Mouse (Mus musculus): ENCODE measurements at regions not wholly inside any gene's neighbourhood (a gene's known extent, or its start where the extent isn't known, plus 50 kb on each side); places are given as distances from the start of the nearest gene placed in this dataset.

DNA sequence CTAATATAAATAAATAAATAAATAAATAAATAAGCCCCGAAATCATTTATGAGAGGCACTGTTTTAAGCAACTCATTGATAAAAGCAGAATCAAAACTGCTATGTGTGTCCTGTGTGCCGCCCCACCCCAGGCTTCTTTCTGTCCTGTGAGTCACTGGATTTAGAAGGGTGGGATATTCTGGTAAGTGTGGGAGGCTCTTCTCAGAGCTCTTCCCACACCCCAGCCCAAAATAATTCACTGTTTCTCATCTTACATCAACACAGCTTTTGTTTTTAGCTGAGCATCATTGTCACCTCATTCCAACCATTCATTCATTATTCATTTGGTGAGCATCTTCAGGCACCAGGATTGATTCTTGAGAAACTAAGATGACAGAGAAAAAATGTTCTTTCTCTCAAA, 118.4 kb downstream of the Barx2 start:
- 92% methylated on average over 2 of the region's 2 CpGs for WGBS
- no peak overlapping the region for H3K4me3 ChIP-seq (replicated peaks)
- no peaks in the 10 kb centered on the region for H3K4me1 ChIP-seq
- H3K9me3 ChIP-seq: no peaks in the 10 kb centered on the region
- H3K36me3 ChIP-seq (replicated peaks): no peaks in the 10 kb centered on the region
- H3K4me2 ChIP-seq: no peak overlapping the region
- no peak overlapping the region for H3K27ac ChIP-seq
- no peak overlapping the region for H3K9ac ChIP-seq
- ATAC-seq (ENCODE audit: low FRiP score): no peak
- no peaks in the 10 kb centered on the region for H3K27me3 ChIP-seq

DNA sequence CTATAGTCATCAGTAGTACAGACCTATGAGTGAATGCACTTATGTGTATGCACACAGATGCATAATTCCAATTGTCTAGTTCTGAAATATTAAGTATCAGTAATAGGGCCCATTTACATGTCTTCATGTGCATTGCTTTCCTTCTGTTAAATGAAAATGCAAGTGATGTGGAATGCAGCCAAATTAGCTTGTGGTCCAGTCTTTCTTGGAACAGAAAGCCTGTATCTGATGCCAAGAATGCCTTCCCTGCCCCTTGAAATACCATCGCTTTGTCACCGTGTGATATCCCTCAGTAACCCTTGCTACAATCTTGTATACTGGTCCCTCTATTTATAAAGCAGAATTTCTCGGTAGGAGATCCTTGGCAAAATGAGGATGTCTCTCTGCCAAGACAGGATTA, 137.3 kb downstream of the Barx2 start:
- H3K36me3 ChIP-seq (replicated peaks): no peaks in the 10 kb centered on the region
- H3K9ac ChIP-seq: no peak overlapping the region
- WGBS: 92% methylated on average over 3 of the region's 3 CpGs
- no peak overlapping the region for H3K4me3 ChIP-seq (replicated peaks)
- H3K27me3 ChIP-seq: no peaks in the 10 kb centered on the region
- no peak for ATAC-seq (ENCODE audit: low FRiP score)
- H3K27ac ChIP-seq: no peak overlapping the region
- H3K9me3 ChIP-seq: no peaks in the 10 kb centered on the region
- no peak overlapping the region for H3K4me2 ChIP-seq
- H3K4me1 ChIP-seq: no peaks in the 10 kb centered on the region

DNA sequence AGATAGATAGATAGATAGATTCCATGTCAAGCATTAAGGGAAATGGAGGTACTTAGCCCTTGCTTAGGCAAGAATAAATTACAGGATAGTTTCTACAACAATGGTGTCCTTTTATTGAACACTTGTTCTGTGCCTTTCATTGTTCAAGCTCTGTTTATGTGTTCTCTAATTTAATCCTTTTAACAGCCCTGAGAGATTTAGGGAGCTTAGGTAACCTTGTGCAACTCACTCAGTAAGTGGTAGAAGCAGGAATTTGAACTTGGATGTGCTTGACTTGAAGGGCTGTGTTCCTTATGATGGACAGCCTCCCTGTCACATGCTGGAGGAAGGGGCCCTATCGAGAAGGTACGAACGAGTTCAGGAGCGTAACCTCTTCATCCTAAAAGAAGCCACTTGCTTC, 147.9 kb downstream of the Barx2 start:
- no peaks in the 10 kb centered on the region for H3K9me3 ChIP-seq
- H3K4me2 ChIP-seq: no peak overlapping the region
- WGBS: 86% methylated on average over 4 of the region's 4 CpGs
- no peak overlapping the region for H3K4me3 ChIP-seq (replicated peaks)
- no peaks in the 10 kb centered on the region for H3K27me3 ChIP-seq
- H3K4me1 ChIP-seq: no peaks in the 10 kb centered on the region
- H3K36me3 ChIP-seq (replicated peaks): no peaks in the 10 kb centered on the region
- no peak overlapping the region for H3K27ac ChIP-seq
- H3K9ac ChIP-seq: no peak overlapping the region
- no peak for ATAC-seq (ENCODE audit: low FRiP score)

DNA sequence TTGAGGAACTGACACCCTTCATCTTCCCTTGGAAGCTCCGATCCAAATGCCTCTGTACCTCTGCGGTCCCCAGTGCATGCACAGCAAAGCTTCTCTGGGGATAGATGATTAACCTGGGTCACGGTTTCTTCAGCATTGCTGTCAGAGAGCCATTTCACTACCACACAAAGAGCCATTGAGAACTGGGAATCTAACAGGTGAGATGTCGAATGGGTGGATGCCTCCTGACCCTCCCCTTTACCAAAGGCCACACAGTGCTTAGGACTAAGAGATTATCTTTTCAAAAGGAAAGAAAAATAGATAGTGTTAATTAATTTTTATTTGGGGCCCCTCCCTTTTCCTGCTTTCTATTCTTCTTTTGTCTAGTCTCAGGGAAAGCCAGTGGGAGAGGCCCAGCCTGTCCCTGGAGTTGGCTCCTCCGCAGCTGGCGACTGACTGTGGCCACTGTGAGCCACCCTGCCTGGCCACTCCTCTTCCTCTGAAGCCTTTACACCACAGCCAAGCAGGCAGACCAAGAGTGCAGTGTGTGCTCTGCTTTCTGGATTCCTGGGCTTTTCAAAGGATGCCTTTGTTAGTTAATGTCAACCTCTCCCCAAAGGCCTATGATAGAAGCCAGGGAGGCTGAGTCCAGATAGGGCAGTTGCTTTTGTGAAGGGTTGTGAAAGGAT, 155.2 kb downstream of the Barx2 start:
- Histone ChIP-seq H3K9me3 (no peaks in the 10 kb centered on the region), H3K4me1 (no peaks in the 10 kb centered on the region), H3K4me3 (replicated peaks) (no peak overlapping the region), H3K9ac (no peak overlapping the region), H3K27ac (no peak overlapping the region), H3K4me2 (no peak overlapping the region), H3K27me3 (no peaks in the 10 kb centered on the region), H3K36me3 (replicated peaks) (no peaks in the 10 kb centered on the region)
- WGBS: 39% methylated on average over 6 of the region's 6 CpGs
- ATAC-seq (ENCODE audit: low FRiP score): no peak

DNA sequence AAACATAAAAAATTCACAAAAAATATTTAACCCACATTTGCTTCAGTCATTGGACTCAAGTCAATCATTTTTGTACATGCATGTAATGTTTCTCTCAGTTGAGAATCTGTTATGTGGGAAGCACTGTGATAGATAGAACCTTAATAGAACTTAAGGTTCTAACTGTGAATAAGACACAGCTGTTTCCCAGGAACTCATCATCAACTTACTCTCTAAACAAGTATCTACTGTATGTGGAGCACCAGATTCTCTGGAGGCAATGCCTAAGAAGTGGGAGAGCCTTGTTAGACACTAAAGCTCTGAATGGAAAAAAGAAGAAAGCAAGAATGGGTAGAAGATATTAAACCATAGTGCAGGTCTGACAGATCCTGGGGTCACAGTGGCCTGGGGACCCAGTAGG, 182.8 kb downstream of the Barx2 start:
- Histone ChIP-seq H3K4me3 (replicated peaks) (no peak overlapping the region), H3K27me3 (no peaks in the 10 kb centered on the region), H3K4me2 (no peak overlapping the region), H3K9me3 (no peaks in the 10 kb centered on the region), H3K4me1 (no peaks in the 10 kb centered on the region), H3K27ac (no peak overlapping the region), H3K36me3 (replicated peaks) (no peaks in the 10 kb centered on the region), H3K9ac (no peak overlapping the region)
- no peak for ATAC-seq (ENCODE audit: low FRiP score)

DNA sequence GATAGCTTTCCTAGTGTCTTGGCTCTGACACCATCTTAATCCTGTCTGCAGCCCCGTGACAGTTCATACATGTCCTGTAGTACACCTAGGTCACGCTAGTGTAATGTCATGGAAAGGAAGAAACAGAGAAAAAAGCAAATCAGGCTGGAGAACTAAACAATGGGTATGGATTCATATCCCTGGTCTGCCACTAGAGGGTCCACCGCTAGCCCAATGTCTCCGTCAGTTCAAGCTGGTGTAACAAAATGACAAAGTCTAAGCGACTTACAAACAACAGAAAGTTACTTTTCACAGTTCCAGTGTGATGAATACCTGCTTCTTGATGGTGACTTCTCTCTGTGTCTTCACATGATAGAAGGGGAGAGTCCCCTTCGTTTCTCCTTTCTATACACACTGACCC, 194.0 kb downstream of the Barx2 start:
- Histone ChIP-seq H3K4me3 (replicated peaks) (no peak overlapping the region), H3K9ac (no peak overlapping the region), H3K4me1 (no peaks in the 10 kb centered on the region), H3K4me2 (no peak overlapping the region), H3K27ac (no peak overlapping the region), H3K9me3 (no peaks in the 10 kb centered on the region), H3K36me3 (replicated peaks) (no peaks in the 10 kb centered on the region), H3K27me3 (no peaks in the 10 kb centered on the region)
- no peak for ATAC-seq (ENCODE audit: low FRiP score)
- WGBS: 58% methylated on average over 6 of the region's 6 CpGs

DNA sequence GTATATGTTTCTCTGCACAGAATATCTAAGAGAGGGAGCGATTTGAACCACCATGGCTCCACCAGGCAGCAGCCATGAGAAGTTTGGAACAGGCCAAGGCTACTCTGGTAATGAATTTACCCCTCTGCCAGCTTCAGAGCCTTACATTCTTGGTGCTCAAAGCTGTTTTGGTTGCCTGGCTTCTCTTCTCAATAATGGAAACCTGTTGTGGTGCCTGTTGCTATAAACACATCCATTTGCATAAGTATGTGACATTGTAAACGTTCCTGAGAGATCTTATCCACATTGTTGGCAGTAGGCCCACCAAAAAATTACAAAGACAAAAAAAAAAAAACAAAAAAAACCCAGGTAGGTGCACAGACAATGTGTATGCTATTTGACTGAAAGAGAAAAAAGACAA, 203.2 kb downstream of the Barx2 start:
- H3K4me2 ChIP-seq: no peak overlapping the region
- WGBS: 64% methylated on average over 2 of the region's 2 CpGs
- H3K9ac ChIP-seq: no peak overlapping the region
- no peak for ATAC-seq (ENCODE audit: low FRiP score)
- no peaks in the 10 kb centered on the region for H3K36me3 ChIP-seq (replicated peaks)
- H3K4me1 ChIP-seq: no peaks in the 10 kb centered on the region
- H3K27ac ChIP-seq: no peak overlapping the region
- H3K4me3 ChIP-seq (replicated peaks): no peak overlapping the region
- no peaks in the 10 kb centered on the region; the same call in 1 of the 2 replicates for H3K27me3 ChIP-seq
- no peaks in the 10 kb centered on the region for H3K9me3 ChIP-seq

DNA sequence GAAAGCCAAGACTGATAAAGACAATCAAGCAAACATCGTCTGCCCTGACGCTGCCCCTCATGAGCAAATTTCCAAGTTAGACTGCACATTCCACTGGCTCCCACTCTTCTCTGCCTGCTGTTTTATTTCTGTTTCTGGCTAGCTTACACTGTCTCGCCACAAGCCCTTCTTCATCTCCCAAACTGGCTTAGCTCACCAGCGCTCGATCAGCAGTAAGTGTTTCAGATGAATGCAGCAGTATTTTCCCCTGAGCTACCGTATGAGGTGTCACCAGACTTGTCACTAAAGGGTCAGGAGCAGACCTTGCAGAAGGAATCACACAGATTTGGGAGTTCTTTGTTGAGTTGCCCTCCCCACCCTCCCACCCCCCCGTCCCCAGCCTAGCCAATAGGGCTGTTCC, 206.6 kb downstream of the Barx2 start:
- WGBS: 79% methylated on average over 7 of the region's 7 CpGs
- H3K4me1 ChIP-seq: no peaks in the 10 kb centered on the region
- no peak for ATAC-seq (ENCODE audit: low FRiP score)
- H3K4me2 ChIP-seq: no peak overlapping the region
- no peaks in the 10 kb centered on the region for H3K27me3 ChIP-seq
- no peaks in the 10 kb centered on the region for H3K36me3 ChIP-seq (replicated peaks)
- H3K9me3 ChIP-seq: no peaks in the 10 kb centered on the region
- H3K27ac ChIP-seq: no peak overlapping the region
- no peak overlapping the region for H3K9ac ChIP-seq
- H3K4me3 ChIP-seq (replicated peaks): no peak overlapping the region

DNA sequence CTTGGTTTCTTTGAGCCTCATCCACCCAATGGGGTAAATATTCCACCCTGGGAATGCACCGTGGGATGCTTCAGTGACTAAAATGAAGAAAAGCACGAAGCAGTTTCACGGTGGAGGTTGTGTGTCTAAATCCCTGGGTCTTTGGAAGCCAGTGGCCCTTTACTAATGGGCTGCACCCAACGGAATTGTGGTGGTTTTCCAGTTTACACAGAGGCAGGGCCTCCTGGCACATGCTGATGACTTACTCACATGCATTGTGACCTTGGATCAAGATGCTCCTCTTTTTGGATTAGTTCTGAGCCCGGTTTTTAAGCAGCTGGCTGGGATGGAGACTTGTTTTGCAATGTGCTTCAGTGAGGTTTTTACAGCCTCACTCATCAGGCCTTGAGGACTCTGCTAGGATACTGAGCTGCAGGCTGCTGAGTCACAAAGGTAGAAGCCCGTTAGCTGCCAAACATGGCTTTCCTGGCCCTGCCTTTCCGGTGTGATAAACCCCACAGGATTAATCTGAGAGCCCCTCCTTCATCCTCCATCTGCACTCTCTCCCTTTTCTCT, 222.3 kb downstream of the Barx2 start:
- Histone ChIP-seq H3K4me2 (no peak overlapping the region), H3K27ac (no peak overlapping the region), H3K4me1 (peaks cover 10% of the 10 kb centered on the region), H3K9me3 (no peaks in the 10 kb centered on the region), H3K36me3 (replicated peaks) (no peaks in the 10 kb centered on the region), H3K27me3 (peaks cover 6% of the 10 kb centered on the region; the same call in 1 of the 2 replicates), H3K9ac (no peak overlapping the region), H3K4me3 (replicated peaks) (no peak overlapping the region)
- 45% methylated on average over 7 of the region's 7 CpGs for WGBS
- no peak for ATAC-seq (ENCODE audit: low FRiP score)

DNA sequence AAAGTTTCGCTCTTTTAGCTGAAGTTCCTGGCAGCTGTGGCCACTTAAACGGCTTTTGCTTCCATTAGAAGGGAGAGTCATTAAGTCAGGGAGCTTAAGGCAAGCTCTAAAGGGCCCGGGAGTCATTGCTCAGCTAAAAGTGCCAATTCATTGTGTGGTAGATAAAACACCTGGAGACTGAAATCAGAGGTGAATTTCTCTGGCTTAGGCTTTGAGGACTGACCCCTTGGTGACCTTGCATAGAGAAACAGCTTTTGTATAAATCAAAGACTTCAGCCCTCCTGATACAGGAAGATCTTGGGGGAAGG, 224.1 kb upstream of the Tmem45b start:
- H3K9ac ChIP-seq: no peak overlapping the region
- no peaks in the 10 kb centered on the region for H3K9me3 ChIP-seq
- no peak overlapping the region for H3K4me3 ChIP-seq (replicated peaks)
- peak overlapping the region; percentile 42 for H3K4me2 ChIP-seq
- H3K4me1 ChIP-seq: peaks cover 30% of the 10 kb centered on the region
- H3K36me3 ChIP-seq (replicated peaks): no peaks in the 10 kb centered on the region
- H3K27me3 ChIP-seq: peaks cover 6% of the 10 kb centered on the region; the same call in 1 of the 2 replicates
- no peak overlapping the region for H3K27ac ChIP-seq
- ATAC-seq (ENCODE audit: low FRiP score): no peak
- 1% methylated on average over 3 of the region's 3 CpGs for WGBS

DNA sequence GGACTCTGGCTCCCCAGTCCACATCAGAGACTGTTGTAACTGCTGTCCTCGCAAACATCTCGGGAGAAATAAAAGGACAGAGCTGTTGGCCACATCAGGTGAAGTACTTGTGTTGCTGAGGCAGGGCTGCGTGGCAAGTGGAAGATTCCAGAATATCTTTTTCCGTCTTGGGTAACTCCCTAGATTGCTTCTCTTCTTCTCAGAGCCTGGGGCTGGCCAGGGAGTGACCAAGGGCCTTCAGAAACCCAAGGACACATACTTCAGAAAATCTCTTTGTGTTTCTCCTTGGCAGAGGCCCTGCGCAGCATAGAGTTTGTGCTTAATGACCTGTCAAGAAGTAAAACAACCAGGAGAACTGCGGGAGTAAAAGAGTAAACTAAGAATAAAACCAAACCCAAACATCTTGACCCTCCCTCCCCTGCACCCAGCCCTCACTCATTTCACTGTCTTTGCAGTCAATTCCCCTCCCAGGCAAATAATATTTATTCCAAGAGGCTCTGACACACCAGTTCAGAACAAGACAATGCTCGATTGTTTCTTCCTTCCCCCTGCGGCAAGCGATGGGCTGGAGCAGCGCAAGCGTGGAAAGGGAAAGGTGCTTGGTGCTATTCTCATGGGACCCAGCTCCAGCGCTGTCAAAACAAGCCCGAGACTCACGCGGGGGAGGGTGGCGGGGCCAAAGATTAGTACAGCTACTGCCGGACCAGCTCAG, 223.6 kb upstream of the Tmem45b start:
- peaks cover 34% of the 10 kb centered on the region for H3K4me1 ChIP-seq
- no peak overlapping the region for H3K4me3 ChIP-seq (replicated peaks)
- no peak overlapping the region for H3K27ac ChIP-seq
- H3K4me2 ChIP-seq: peak overlapping the region; percentile 42
- H3K36me3 ChIP-seq (replicated peaks): no peaks in the 10 kb centered on the region
- no peak overlapping the region for H3K9ac ChIP-seq
- H3K9me3 ChIP-seq: no peaks in the 10 kb centered on the region
- peaks cover 6% of the 10 kb centered on the region; the same call in 1 of the 2 replicates for H3K27me3 ChIP-seq
- ATAC-seq (ENCODE audit: low FRiP score): no peak
- WGBS: 20% methylated on average over 17 of the region's 17 CpGs

DNA sequence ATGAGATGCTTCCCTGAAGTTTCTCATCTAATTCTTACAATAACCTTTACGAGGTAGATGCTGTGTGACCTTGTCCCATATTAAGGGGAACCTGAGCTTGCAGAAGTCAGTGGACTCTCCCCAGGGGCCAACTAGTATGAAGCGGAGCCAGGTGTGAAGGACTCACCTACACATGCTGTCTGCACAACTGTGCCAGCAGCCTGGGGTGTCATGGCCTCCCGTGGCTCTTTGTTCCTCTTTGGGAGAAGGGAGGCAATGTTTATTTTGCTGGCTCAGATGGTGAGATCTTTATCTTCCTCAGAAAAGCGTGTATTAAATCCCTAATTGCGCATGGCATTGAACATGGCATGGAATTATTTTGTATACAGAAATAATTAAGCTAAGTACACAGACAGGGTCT, 222.2 kb upstream of the Tmem45b start:
- 87% methylated on average over 5 of the region's 5 CpGs for WGBS
- H3K4me2 ChIP-seq: no peak overlapping the region
- no peak overlapping the region for H3K9ac ChIP-seq
- H3K4me1 ChIP-seq: peaks cover 34% of the 10 kb centered on the region
- H3K27ac ChIP-seq: no peak overlapping the region
- H3K4me3 ChIP-seq (replicated peaks): no peak overlapping the region
- ATAC-seq (ENCODE audit: low FRiP score): no peak
- H3K9me3 ChIP-seq: no peaks in the 10 kb centered on the region
- H3K27me3 ChIP-seq: peaks cover 6% of the 10 kb centered on the region; the same call in 1 of the 2 replicates
- H3K36me3 ChIP-seq (replicated peaks): no peaks in the 10 kb centered on the region

DNA sequence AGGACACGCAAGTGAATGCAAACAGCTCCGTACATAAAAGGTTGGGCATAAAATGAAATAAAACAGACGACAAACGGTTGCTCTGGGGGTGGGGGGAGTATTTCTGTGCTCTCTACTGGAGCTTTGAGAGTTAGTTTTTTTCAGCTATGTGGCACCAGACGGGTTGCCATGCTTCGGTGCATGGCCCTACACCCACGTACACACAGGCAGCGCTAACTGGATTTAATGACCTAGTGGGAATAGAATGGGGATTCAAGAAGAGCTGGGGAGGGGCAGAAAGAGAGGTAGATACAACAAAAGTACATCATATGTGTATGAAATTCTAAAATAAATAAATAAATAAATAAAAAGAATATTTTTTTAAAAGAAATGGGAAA, 220.5 kb upstream of the Tmem45b start:
- 56% methylated on average over 8 of the region's 8 CpGs for WGBS
- Histone ChIP-seq H3K27me3 (peaks cover 6% of the 10 kb centered on the region; the same call in 1 of the 2 replicates), H3K4me3 (replicated peaks) (no peak overlapping the region), H3K36me3 (replicated peaks) (no peaks in the 10 kb centered on the region), H3K4me2 (no peak overlapping the region; the same call in 1 of the 2 replicates), H3K9ac (no peak overlapping the region), H3K27ac (no peak overlapping the region), H3K9me3 (no peaks in the 10 kb centered on the region), H3K4me1 (peaks cover 34% of the 10 kb centered on the region)
- ATAC-seq (ENCODE audit: low FRiP score): no peak

Data from forebrain, embryonic 12.5 days (tissue).